Mouse (Mus musculus): Measurements from ENCODE around the gene Lao1. TPM values are rescaled to one million over a fixed set of nuclear protein-coding genes. Genes with fewer than 3 reads are reported as not detected.

Lao1 gene
- total and polyA plus RNA-seq, 3 experiments: 0.34 to 0.81 TPM; not detected in 1

GRCm38 (mm10) chr4:118988535-118988934 lies 27.2 kb downstream of the Lao1 start:
- Histone ChIP-seq H3K79me2 (replicated peaks; ENCODE audit: control insufficient read depth, extremely low read depth, insufficient read depth, poor library complexity, severe bottlenecking) (peaks cover 27% of the 10 kb centered on the region), H3K36me3 (replicated peaks in 1 of 2; ENCODE audit: control insufficient read depth in 1 of 2, insufficient read depth in 1 of 2, low read length in 1 of 2) (peaks cover 62 to 77% of the 10 kb centered on the region in 2 experiments), H3K9ac (ENCODE audit: insufficient read depth, low read depth) (no peak overlapping the region), H3K9me3 (replicated peaks; ENCODE audit: low read length) (peaks cover 34% of the 10 kb centered on the region), H3K4me1 (ENCODE audit: control insufficient read depth in 1 of 2, insufficient read depth in 2 of 2) (peaks cover 0 to 3% of the 10 kb centered on the region in 2 experiments; a peak in 1 of 4 replicates), H3K27ac (ENCODE audit: insufficient read depth, low read depth) (no peak overlapping the region), H3K27me3 (replicated peaks) (no peaks in the 10 kb centered on the region), H3K4me3 (replicated peaks in 1 of 3; ENCODE audit: low read depth in 2 of 3, low read length in 2 of 3, poor library complexity in 1 of 3) (no peak overlapping the region), H3K4me2 (ENCODE audit: insufficient read depth, low read depth, poor library complexity, severe bottlenecking) (no peak overlapping the region)
- dilution Hi-C loops (cut with MboI; ENCODE audit: extremely low pct_ligation_motif_present, extremely low pct_unique_long_range_greater_than_20kb, low sequenced_read_pairs) (no loop called here), in situ Hi-C loops (cut with MboI; ENCODE audit: low pct_ligation_motif_present, low pct_unique_long_range_greater_than_20kb, low sequenced_read_pairs) (no loop called here)
- TF ChIP-seq TBP (conservative IDR thresholded peaks at IDR 0.05; ENCODE audit: low read depth, low read length): no peak
- no peak for TF ChIP-seq EP300 (IDR thresholded peaks at IDR 0.05; ENCODE audit: low read length)
- peak; percentile 18 to 63; a peak in 2 of 4 replicates for TF ChIP-seq CTCF (conservative IDR thresholded peaks at IDR 0.05 in 1 of 2, IDR thresholded peaks at IDR 0.05 in 1 of 2; ENCODE audit: low read depth in 2 of 2, low read length in 2 of 2)
- no peak for TF ChIP-seq BHLHE40 (IDR thresholded peaks at IDR 0.05; ENCODE audit: low read depth, low read length)
- no peak for TF ChIP-seq E2F4 (IDR thresholded peaks at IDR 0.05; ENCODE audit: insufficient replicate concordance, low read depth, low read length)
- no peak for TF ChIP-seq JUND (conservative IDR thresholded peaks at IDR 0.05; ENCODE audit: low read depth, low read length)
- 0 out of 2 replicates have a peak, but pooled peaks have one; percentile 21 for TF ChIP-seq POLR2A (IDR thresholded peaks at IDR 0.05; ENCODE audit: low read depth, low read length)
- TF ChIP-seq PAX5 (IDR thresholded peaks at IDR 0.05; ENCODE audit: low read length): no peak
- TF ChIP-seq USF1 (IDR thresholded peaks at IDR 0.05; ENCODE audit: low read depth, low read length): no peak
- no peak for TF ChIP-seq USF2 (conservative IDR thresholded peaks at IDR 0.05; ENCODE audit: low read depth, low read length)
- TF ChIP-seq NELFE (IDR thresholded peaks at IDR 0.05; ENCODE audit: low read depth, low read length): no peak
- TF ChIP-seq NRF1 (IDR thresholded peaks at IDR 0.05; ENCODE audit: low read depth, low read length): no peak
- TF ChIP-seq CHD1 (IDR thresholded peaks at IDR 0.05; ENCODE audit: low read depth, low read length): no peak
- peak; percentile 64 for TF ChIP-seq RAD21 (IDR thresholded peaks at IDR 0.05; ENCODE audit: low read depth, low read length)
- no peak for TF ChIP-seq MAZ (IDR thresholded peaks at IDR 0.05; ENCODE audit: low read depth, low read length)
- TF ChIP-seq KAT2A (IDR thresholded peaks at IDR 0.05; ENCODE audit: insufficient replicate concordance, low read length): no peak
- no peak for TF ChIP-seq ZMIZ1 (IDR thresholded peaks at IDR 0.05; ENCODE audit: low read depth, low read length)
- TF ChIP-seq IRF4 (IDR thresholded peaks at IDR 0.05; ENCODE audit: low read depth, low read length): no peak
- TF ChIP-seq ETS1 (conservative IDR thresholded peaks at IDR 0.05; ENCODE audit: low read depth, low read length): no peak
- no peak for TF ChIP-seq HCFC1 (IDR thresholded peaks at IDR 0.05; ENCODE audit: low read depth, low read length)
- no peak for TF ChIP-seq ZC3H11A (IDR thresholded peaks at IDR 0.05; ENCODE audit: low read depth, low read length)
- no peak for TF ChIP-seq UBTF (IDR thresholded peaks at IDR 0.05; ENCODE audit: low read depth, low read length)
- TF ChIP-seq RCOR1 (conservative IDR thresholded peaks at IDR 0.05; ENCODE audit: low read depth, low read length): no peak
- TF ChIP-seq JUN (IDR thresholded peaks at IDR 0.05; ENCODE audit: insufficient read depth, low read depth, low read length): no peak
- no peak for TF ChIP-seq ZKSCAN1 (IDR thresholded peaks at IDR 0.05; ENCODE audit: borderline replicate concordance, low read depth, low read length)
- peak; percentile 48 for TF ChIP-seq SMC3 (IDR thresholded peaks at IDR 0.05; ENCODE audit: low read depth, low read length)
- no peak for TF ChIP-seq SIN3A (IDR thresholded peaks at IDR 0.05; ENCODE audit: low read length)
- peak; percentile 31 for DNase-seq (ENCODE audit: extremely low read depth)

Data from CH12.LX (cell line).